Mouse (Mus musculus) small intestine, adult 2 months (tissue): ENCODE data around the gene Pde4a. TPM values are rescaled to one million over a fixed set of nuclear protein-coding genes. Genes with fewer than 3 reads are reported as not detected.

Experiments used
- H3K27ac ChIP-seq: fragments of 200-500 bp; 2 replicates; pipeline ENCODE4 v1.5.1; 2012; ENCODE audit warnings: low read depth, low read length, control low read depth, inconsistent platforms; ENCODE audit not compliant: insufficient read depth
- H3K27me3 ChIP-seq: fragments of 200-500 bp; 2 replicates; pipeline ENCODE4 v1.6.1; 2012; ENCODE audit warnings: mild to moderate bottlenecking, moderate library complexity, low read length, inconsistent platforms; ENCODE audit not compliant: control insufficient read depth, insufficient read depth
- H3K36me3 ChIP-seq: fragments of 200-500 bp; 2 replicates; pipeline ENCODE4 v1.6.1; 2012; ENCODE audit warnings: mild to moderate bottlenecking, low read length, control low read depth, inconsistent platforms; ENCODE audit not compliant: control insufficient read depth, insufficient read depth
- H3K4me1 ChIP-seq: fragments of 200-500 bp; 2 replicates; pipeline ENCODE4 v1.6.1; 2012; ENCODE audit warnings: low read length, inconsistent platforms, mixed read lengths; ENCODE audit not compliant: control insufficient read depth, insufficient read depth, insufficient read length
- H3K4me3 ChIP-seq: fragments of 200-500 bp; 2 replicates; pipeline ENCODE4 v1.5.1; 2012; ENCODE audit warnings: low read depth, mild to moderate bottlenecking, control low read depth, inconsistent platforms, low read length, moderate library complexity
- CTCF ChIP-seq: fragments of 200-500 bp; IDR thresholded peaks from 2 replicates; pipeline ENCODE4 v1.5.1; 2012; ENCODE audit warnings: low read depth, mild to moderate bottlenecking, control low read depth, inconsistent platforms, low read length, moderate library complexity, mixed read lengths; ENCODE audit not compliant: insufficient replicate concordance, insufficient read length; ENCODE audit errors: extremely low read depth
- POLR2A ChIP-seq: fragments of 200-500 bp; IDR thresholded peaks from 2 replicates; pipeline ENCODE4 v1.6.1; 2012; ENCODE audit warnings: low read depth, mild to moderate bottlenecking, control low read depth, inconsistent platforms, low read length, moderate library complexity
- WGBS: fragments of 180-500 bp; shearing (Covaris S2); methylation state at CpG from one replicate; pipeline ENCODE4 v1.1.7; 2018; 5-methylcytosine and 5-hydroxymethylcytosine counted together
- polyA plus RNA-seq: library from polyadenylated mRNA; depleted of rRNA; stranded (reverse); fragments of >200 nt; gene quantifications from 2 replicates; pipeline ENCODE4 v1.2.3, GENCODE M21; 2012

Gene Pde4a
- polyA plus RNA-seq, 1 experiment, result 5.1 TPM

- H3K36me3 ChIP-seq, result peaks cover 16% of the 10 kb centered on the region
- peaks cover 12% of the 10 kb centered on the region for H3K4me1 ChIP-seq
- peak within 1 kb of the TSS; percentile 42; the same call in 1 of the 2 replicates for H3K27ac ChIP-seq
- WGBS, result 5% methylated on average over 37 of the region's 37 CpGs
- H3K4me3 ChIP-seq, result peak within 1 kb of the TSS; percentile 74
- H3K27me3 ChIP-seq, result no peaks in the 10 kb centered on the region
- TF ChIP-seq CTCF, result no peak
- peak; percentile 81; the same call in 1 of the 2 replicates for TF ChIP-seq POLR2A
Observed at GRCm38 (mm10) chr9:21131059-21131956, 34.2 kb upstream of the Pde4a start, which contains the start of gene Tyk2. Tyk2 (minus strand) TSS chr9:21131243.

DNA sequence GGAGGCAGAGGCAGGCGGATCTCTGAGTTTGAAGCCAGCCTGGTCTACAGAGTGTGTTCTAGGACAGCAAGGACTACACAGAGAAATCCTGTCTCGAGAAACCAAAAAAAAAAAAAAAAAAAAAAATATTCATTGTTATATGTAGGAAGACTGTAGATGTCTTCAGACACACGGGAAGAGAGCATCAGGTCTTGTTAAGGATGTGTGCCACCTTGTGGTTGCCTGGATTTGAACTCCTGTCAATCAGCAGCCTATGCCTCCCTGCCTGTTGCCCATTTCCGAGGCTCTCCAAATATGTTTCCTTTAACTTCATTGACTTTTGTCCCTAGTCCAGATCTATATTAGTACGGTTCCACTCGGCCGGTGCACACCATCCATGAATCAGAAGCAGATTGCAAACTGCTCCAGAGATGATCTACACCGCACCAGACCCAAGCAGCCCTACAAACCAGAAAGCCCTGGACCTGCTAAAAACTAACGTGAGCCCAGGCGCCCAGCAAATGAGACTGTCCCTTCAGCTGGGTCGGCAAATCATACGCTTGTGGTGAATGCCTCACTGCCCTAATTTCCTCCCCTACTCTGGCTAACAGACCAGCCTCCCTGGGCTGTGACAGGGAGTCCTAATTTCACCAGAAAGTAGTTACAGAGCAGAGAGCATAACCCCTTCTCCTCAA lies 33.3 kb upstream of the Pde4a start:
- H3K4me3 ChIP-seq, result no peak overlapping the region
- peaks cover 12% of the 10 kb centered on the region for H3K4me1 ChIP-seq
- H3K36me3 ChIP-seq, result peaks cover 8% of the 10 kb centered on the region
- H3K27me3 ChIP-seq, result no peaks in the 10 kb centered on the region
- 66% methylated on average over 12 of the region's 12 CpGs for WGBS
- H3K27ac ChIP-seq, result no peak overlapping the region
- TF ChIP-seq POLR2A (no peak), CTCF (peak; percentile 36; the same call in 1 of the 2 replicates)

DNA sequence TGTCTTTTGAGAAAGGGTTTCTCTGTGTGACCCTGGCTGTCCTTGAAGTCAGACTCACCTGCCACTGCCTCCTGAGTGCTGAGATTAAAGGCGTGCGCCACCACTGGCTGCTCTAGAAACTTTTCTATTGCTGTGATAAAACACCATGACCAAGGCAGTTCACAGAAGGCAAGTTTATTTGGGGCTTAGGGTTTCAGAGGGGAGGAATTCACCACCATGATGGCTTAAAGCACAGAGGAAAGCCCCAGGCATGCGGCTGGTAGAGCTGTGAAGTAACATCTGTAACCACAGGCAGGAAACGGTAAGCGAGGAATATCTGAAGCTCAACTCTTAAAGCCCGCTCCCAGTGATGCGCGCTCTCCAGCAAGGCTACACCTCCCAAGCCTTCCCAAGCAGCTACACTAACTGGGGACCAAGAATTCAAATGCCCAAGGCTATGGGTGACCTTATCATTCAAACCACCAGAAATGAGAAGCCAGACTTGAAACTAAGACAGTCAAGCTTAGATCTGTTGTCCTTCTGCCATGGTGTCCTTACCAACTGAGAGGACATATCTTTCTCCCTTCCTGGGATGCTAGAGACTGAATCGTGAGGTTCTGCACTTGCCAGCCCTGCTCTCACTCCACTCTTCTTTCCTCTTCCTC lies 32.3 kb upstream of the Pde4a start:
- no peak overlapping the region for H3K27ac ChIP-seq
- no peak for TF ChIP-seq CTCF
- TF ChIP-seq POLR2A, result no peak
- H3K4me3 ChIP-seq, result no peak overlapping the region
- 64% methylated on average over 9 of the region's 9 CpGs for WGBS
- H3K36me3 ChIP-seq, result peaks cover 2% of the 10 kb centered on the region; the same call in 1 of the 2 replicates
- H3K4me1 ChIP-seq, result peaks cover 12% of the 10 kb centered on the region
- no peaks in the 10 kb centered on the region for H3K27me3 ChIP-seq

GRCm38 (mm10) chr9:21134595-21135328 lies 30.8 kb upstream of the Pde4a start:
- Histone ChIP-seq H3K27me3 (no peaks in the 10 kb centered on the region), H3K36me3 (peaks cover 8% of the 10 kb centered on the region), H3K27ac (0 out of 2 replicates have a peak overlapping the region, but pooled peaks have one; percentile 2), H3K4me3 (no peak overlapping the region), H3K4me1 (peaks cover 12% of the 10 kb centered on the region)
- TF ChIP-seq POLR2A (no peak), CTCF (no peak)
- WGBS, result 45% methylated on average over 9 of the region's 9 CpGs

GRCm38 (mm10) chr9:21135329-21135890 lies 30.1 kb upstream of the Pde4a start:
- TF ChIP-seq POLR2A, result no peak
- Histone ChIP-seq H3K27me3 (no peaks in the 10 kb centered on the region), H3K4me3 (no peak overlapping the region), H3K27ac (peak overlapping the region; percentile 54), H3K36me3 (peaks cover 14% of the 10 kb centered on the region), H3K4me1 (peaks cover 9% of the 10 kb centered on the region)
- WGBS, result 73% methylated on average over 4 of the region's 4 CpGs

- WGBS, result 30% methylated on average over 1 of the region's 1 CpGs
- H3K4me1 ChIP-seq, result peaks cover 9% of the 10 kb centered on the region
- peaks cover 20% of the 10 kb centered on the region for H3K36me3 ChIP-seq
- TF ChIP-seq POLR2A, result no peak
- no peak for TF ChIP-seq CTCF
- H3K27ac ChIP-seq, result peak overlapping the region; percentile 54
- no peaks in the 10 kb centered on the region for H3K27me3 ChIP-seq
- H3K4me3 ChIP-seq, result no peak overlapping the region
Observed at GRCm38 (mm10) chr9:21135941-21136381, 29.6 kb upstream of the Pde4a start.
